Mouse (Mus musculus): ENCODE data around the gene Smtnl2.
A peak's percentile ranks its signal among the peaks of the same experiment; 100 is the strongest.
"Not testable (repeated sequence)": the region's sequence is repeated elsewhere in the genome, so short reads cannot be mapped to it uniquely, and the experiment has no call there.

The Smtnl2 gene

DNA sequence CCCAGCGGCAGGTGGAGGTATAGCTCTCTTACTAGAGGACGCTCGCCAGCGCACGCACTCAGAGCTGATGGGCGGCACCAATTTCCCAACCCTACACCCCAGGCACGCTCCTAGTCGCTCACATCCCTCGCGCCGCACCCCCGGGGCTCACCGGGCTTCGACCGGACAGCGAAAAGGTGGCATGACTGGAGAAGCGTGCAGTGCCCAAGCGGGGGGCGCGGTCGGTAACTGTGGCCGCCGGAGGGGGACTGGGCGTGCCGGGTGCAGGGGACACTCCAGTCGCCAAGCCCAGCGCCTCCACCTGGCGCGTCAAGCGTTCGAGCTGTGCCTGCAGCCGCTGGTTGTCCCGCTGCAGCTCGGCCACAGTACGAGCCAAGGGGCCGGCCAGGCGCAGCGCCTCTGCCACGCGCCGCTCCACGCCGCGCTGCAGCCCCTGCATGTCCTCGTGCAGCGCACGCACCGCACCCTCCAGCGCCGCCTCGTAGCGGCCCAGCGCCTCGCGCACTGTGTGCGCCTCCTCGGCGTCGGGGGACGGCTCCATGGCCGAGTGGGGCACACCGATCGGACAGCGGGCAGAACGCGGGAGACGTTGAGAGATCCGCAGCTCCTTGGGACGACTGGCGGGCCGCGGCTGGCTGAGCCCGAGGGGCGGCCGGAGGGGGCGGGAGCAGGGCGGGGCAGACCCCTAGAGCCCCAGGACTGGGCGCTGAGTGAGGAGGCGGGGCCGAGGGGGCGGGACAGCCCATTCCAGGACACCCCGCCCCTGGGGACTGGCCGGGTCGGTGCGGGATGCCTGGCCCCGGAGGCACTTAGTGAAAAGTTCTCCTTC is at the start of gene Smtnl2:
TSS of gene Smtnl2 (minus strand) at position 621 of the 829 bp plus-strand sequence.
- peak; percentile 61 for DNase-seq

DNA sequence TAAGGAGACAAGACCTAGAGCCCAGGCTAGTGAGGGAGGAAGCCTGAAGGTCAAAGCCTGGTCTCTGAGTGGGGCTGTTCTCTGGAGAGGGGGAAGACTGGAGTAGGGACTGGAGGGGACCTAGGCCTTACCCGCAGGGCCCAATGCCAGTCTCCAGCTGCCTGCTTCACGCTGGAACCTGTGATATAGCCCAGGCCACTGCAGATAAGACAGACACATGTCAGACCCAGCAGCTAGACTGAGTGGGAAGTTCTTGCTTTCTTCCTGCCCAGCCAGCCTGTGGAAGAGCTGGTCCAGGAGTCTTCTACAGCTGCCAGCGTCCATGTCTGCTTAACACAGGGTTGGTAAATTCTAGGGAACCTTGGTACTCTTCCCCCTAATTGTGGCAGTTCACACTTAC is 47.0 kb upstream of the Smtnl2 start:
- DNase-seq: no peak

DNA sequence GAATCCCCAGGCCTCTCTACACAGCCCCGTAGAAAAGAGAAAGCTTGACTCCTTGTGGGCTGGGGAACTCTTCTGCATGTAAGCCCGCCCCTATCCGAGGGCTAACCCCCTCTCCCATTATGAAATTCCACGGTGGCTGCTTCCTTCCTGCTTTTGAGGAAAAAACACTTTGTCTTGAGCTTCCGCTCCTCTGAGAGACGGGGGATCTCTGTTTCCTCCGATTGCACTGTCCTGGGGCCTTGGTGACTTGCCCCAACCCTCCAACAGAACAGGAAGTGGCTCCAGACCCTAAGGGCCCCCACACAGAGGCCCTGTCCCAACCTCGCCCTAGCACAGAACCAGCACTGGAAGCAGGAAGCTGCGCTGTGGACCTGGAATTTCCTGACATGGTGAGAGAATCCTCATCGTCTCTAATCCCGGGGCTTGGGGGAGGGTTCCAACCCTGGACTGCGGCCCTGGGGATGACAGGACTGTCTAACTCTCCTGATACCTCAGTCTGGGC is 46.5 kb upstream of the Smtnl2 start:
- no peak for DNase-seq

DNA sequence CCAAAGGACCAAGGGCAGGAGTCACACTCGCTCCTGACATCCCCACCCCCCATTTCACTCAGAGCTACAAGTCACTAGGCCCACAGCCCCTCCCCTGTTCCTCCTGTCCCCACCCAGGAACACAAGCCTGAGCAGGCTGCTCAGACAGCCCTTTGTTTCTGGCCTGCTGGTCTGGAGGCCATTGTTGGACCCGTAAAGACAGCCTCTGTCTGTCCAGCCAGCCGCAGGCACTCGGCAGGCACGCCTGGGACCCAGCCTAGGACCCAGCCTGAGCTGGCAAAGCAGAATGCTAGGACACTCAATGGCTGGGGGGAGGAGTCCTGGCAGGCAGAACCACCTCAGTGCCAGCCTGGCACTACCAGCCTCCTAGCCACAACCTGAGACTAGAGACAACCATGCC is 44.2 kb upstream of the Smtnl2 start:
- no peak for DNase-seq

DNA sequence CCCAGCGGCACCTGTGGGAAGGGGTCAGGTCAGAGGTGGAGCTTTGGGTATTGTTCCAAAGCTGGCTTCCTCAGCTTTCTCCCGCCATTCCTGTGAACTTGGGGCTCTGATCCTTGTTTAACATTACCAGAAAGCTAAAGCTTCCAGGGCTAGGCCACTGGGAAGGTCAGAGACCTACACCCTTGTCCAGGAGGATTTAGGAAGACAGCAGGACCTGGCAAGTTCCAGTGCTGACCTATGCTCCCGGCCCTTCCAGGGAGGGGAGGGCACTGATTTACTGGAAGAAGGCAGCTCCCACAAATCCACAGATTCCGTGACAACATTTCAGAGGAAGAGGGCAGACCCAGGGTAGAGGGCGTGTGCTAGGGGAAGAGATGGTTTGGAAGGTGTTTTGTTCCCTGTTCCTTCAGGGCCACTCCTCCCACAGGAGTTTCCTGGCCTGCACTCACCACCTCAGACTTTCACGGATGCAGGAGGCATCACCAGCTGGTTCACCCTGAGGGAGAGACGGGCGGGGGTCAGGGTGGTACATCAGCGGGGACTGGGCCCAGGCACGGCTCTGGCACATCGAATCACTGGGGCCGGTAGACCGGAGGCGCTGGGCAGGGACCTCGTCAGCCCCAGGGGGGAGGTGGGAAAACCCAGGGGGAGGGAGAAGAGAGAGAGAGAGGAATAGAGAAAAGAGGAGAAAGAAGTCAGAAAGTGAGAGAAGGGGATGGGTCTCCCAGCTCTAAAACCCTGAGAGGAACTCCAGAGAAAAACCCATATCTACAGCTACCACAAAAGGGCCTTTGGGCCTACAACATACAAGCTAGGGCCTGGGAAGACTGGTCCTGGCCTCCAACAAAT is 41.8 kb upstream of the Smtnl2 start:
- DNase-seq: no peak

DNA sequence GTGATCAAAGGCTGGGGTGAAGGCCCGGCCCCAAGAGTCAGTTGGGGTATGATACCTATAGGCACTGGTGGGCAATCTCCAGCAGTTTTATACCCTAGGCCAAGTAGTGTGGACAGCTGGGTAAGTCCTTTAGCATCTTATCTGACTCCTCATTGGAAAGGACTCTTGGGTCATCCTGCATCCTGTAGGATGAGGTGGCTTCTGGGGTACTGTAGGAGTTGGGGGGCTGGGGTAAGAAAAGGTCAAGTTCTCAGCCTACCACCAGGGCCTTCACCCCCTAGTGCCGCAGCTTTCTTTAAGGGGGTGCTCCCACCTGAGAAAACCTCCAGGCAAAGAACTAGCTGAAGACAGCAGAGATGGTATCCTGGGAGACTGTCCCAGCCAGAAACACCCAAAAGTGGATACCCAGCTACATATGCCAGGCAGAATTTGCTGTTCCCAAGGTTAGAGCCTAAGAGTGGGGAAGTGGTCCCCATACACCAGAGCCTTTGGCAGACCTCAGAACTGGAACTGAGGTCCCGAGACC is 40.7 kb upstream of the Smtnl2 start:
- DNase-seq: no peak

DNA sequence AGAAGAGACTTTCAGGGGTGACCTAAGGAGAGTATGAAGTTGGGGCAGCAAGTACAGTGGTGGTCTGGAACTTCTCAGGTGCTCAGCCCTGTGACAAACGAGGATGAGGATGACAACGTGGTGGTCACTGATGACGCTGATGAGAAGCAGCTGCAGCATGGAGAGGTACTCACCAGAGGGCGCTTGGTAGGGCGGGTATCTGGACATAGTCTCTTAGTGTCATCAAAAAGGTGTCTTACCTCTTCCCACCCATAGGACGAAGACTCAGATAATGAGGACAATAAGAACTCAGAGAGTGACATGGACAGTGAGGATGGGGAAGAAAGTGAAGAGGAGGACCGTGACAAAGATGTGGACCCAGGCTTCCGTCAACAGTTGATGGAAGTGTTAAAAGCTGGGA is 36.0 kb upstream of the Smtnl2 start:
- DNase-seq: no peak

GRCm38 (mm10) chr11:72446311-72447105 is 35.0 kb upstream of the Smtnl2 start:
- peak; percentile 73 for DNase-seq

- peak; percentile 99 for DNase-seq
Observed at GRCm38 (mm10) chr11:72440965-72441664, 29.6 kb upstream of the Smtnl2 start, which contains the start of gene Mybbp1a. TSS of gene Mybbp1a (plus strand) at chr11:72441355.

DNA sequence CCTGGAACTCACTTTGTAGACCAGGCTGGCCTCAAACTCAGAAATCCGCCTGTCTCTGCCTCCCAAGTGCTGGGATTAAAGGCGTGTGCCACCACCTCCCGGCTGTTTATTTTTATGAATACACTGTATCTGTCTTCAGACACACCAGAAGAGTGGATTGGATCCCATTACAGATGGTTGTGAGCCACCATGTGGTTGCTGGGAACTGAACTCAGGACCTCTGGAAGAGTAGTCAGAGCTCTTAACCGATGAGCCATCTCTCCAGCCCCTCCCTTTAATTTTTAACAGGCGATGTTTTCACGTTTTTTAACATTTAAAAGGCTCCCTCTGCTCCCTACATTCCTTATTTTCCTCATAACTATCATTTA is 29.1 kb upstream of the Smtnl2 start:
- DNase-seq: not testable (repeated sequence)

GRCm38 (mm10) chr11:72438411-72438810 is 26.9 kb upstream of the Smtnl2 start:
- DNase-seq: no peak

- no peak for DNase-seq
Observed at GRCm38 (mm10) chr11:72436756-72437650, 25.5 kb upstream of the Smtnl2 start.

DNA sequence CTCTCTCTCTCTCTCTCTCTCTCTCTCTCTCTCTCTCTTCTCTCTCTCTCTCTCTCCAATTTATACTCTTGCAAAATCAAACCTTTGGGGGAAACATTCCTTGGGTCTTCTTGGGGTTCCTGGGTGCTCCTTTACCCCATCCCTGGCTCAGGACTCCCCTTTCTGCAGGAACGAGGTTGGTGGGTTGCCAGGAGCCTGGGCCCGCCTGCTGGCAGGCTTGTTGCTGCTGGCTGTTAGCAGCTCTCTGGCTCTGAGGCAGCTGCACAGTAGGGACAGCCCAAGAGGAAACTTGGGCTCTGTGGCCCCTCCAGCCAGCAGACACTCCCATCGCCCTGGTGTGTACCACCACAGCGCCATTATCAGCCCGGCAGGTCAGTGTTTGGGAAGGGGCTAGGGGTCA is 24.8 kb upstream of the Smtnl2 start:
- no peak for DNase-seq

DNA sequence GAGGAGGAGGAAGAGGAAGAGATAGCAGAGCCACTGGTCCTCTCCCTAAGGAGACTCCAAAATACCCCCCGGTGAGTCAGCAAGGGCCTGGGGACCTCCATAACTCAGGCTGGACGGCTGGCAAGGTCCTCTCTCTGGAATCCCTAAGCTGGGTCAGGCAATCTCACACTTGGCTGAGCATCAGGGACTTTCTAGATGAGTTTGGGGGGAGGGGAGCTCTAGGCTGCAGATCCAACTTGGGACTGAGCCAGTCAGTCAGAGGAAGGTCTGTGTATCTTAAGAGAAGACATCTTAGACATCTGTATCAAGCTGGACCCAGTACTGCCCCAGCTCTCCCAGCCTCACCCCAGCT is 24.2 kb upstream of the Smtnl2 start:
- no peak for DNase-seq

DNA sequence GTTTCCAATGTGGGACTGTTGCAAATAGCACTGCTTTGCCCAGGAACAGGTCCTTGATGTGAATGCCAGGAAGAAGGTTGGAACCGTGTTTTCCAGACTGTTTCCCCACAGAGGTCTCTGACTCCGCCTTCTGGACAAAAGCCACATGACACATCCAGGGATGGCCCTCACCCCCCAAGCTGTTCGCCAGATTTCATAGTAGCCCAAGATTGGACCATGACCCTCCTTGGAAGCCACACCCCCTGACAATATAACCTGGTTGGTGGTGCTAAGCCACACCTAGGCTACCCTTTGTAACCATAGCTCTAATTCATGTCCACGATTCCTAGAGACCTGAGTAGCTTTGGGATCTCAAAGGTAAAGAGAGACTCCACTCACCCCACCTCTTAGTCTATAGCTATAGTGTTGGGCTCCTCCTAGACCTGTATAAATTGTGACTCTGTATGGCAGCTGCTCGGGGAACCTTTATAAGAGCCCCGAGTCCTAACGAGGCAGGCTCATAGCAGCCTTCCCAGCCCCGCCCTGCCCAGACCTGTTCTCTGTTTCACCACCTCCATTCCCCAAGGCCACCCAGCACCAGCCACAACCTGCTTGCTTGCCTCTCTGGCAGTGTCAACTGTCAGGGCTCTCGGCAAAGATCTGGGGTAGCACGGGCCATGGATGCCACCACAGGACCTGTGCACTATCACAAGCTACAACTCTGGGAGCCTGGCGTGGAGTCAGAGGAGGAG is 23.6 kb upstream of the Smtnl2 start, which contains the start of gene Ggt6:
TSS of gene Ggt6 (plus strand) at position 564 of the 731 bp plus-strand sequence.
- DNase-seq: no peak

- not testable (repeated sequence) for DNase-seq
Observed at GRCm38 (mm10) chr11:72430311-72431068, 19.0 kb upstream of the Smtnl2 start.

GRCm38 (mm10) chr11:72429288-72429690 is 17.8 kb upstream of the Smtnl2 start:
- peak; percentile 77 for DNase-seq

DNA sequence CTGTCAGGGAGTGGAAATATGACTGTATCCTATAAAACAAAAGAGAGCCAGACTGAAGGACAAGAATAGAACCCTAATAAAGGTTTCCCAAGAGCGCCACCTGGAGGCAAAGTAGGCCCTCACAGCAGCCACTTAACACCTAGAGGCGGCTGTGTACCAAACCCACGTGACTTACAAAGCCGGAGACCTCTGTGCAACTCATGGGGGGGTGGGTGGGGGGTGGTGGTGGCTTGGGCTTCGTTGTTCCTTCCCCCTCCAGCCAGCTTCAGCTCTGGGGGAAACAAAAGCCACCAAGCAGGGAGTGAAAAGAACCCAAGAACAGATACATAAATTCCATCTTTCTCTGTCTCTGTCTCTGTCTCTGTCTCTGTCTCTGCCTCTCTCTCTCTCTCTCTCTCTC is 17.2 kb upstream of the Smtnl2 start:
- DNase-seq: peak; percentile 88

DNA sequence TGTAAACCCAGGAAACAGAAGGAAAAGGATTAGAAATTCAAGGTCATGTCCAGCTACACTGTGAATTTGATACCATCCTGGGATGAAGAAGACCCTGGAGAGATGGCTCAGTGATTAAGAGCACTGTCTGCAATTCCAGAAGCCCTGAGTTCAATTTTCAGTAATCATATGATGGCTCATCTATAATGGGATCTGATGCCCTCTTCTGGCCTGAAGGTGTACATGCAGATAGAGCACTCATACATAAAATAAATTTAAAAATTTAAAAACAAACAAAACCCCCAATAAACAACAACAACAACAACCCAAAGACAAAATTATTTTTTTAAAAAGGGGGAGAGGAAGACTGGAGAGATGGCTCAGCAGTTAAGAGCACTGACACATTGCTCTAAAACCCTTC is 15.4 kb upstream of the Smtnl2 start:
- no peak for DNase-seq
